Mouse (Mus musculus): ENCODE measurements around the gene Fbxw4. TPM values are rescaled to one million over a fixed set of nuclear protein-coding genes. Genes with fewer than 3 reads are reported as not detected.

Gene Fbxw4
- polyA plus RNA-seq, 1 experiment, result 42.0 TPM

DNA sequence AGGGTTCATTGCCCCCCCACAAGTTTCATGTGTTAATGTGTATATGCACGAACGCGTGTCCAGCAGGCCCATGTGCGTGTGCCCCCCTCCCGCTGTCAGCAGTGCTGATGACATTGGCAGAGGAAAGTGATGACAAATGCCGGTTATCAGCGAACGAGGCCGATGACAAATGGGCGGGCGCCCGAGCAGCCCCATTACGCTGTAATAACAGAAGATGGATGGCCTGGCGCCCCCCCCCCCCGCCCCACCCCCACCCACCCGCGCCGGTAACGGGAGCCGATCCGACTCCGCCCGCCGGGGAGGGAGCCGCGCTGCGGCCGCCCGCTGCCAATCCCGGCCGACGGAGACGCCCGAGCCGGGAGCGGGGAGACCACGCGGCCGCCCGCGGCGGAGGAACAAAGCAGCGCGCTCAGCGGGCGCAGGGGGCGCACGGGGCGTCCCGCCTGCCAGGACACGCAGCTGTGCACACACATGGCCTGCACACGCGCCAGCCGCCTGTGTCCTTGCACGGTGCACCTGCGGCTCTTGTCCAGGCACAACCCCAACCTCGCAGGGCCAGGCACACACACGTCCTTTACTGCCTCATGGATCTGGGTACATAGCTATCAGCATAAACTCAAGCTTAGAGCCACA lies 118.6 kb downstream of the Fbxw4 start:
- peak; percentile 40 for DNase-seq (ENCODE audit: low spot score)

DNA sequence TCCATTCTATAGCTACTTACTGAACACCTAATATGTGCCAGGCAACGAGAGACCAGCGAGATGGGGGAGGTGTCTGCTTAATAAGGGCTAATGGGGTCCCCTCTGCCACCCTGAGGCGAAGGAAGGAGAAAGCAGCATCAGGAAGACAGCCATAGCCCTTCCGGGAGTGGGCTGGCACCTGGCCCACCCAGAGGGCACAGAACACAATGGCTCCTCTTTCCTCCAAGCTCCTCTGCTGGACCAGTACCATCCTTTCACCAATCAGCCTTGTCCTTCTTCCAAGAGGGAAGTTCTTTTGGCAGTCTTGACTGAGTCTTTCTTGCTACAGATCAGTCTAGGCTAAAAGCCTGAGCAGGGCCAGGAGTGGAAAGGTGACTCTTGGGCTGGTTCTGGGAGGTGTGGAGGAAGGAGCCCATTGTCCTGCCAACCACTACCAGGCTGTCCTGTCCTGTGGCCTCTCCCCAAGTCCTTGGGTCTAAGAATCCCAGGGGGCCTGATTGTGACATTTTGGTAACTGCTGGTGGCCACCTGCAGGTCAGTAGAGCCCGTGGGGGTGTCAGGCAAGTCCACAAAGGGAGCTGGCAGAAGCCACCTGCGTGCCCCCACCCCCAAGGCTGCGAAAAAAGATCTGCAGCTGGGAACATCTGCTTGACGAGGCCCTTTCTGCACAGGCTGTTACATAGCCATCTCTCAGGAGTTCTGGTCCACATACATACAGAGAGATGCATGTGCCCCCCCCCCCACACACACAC lies 119.3 kb downstream of the Fbxw4 start:
- no peak for DNase-seq (ENCODE audit: low spot score)

DNA sequence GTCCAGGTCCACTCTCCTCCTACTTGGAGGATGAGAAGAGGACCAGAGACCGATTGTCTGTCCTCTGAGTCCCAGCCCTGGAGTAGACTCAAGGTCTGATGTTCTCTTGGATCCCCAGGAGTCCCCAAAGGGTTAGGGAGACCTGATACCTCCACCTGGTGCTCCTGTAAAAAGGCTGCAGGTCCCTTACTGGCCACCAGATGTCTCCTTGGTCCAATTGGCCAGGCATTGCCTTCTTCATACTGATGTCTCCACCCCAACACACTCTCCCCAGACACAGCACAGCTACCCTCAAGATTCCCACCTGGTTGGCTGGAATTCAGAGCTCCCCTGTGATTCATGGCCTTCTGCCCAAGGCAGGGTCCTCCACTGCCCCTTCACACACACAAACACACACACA lies 122.6 kb downstream of the Fbxw4 start:
- DNase-seq (ENCODE audit: low spot score), result no peak

DNA sequence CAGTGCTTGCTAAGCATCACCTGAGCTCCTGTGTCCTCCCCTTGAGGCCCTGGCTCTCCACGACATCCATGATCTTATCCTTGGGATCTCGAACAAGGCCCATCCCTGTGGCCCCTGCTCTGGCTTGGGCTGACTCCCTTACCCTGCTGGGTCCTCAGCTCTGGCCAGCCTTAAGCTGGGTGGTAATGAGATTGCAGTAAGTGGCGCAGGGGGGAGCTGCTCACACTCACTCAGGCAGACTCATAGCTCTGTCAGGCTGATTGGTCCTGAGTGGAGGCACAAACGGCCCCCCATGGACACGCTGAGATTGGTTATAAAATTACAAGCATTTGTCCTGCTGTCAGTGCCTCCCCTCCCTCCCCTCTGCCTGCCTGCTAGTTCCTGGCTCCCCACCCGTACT lies 124.2 kb downstream of the Fbxw4 start:
- DNase-seq (ENCODE audit: low spot score), result no peak

DNA sequence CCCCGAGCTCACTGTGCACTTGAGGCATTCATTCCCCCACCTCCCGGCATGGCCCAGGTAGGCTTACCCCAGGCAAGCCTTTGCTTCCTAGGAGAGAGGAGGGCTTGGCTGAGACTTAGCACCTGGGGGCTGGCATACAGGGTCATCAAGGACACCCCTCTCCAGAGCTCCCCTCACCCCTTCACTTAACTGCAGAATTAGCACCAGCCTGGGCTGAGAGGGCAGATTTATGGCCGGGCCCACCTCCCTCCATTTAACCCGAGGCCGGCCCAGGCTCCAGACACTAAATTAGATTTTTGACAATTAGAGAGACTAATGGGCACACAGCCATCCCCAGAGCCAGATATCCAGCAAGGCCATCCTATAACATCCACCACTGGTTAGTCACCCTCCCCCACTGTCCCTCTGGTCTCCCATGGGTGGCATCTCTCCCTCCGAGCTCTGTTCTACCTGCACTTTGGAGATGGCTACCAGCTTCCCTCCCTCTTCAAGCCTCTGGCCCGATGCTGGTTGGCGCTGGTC lies 124.8 kb downstream of the Fbxw4 start:
- DNase-seq (ENCODE audit: low spot score), result no peak

DNA sequence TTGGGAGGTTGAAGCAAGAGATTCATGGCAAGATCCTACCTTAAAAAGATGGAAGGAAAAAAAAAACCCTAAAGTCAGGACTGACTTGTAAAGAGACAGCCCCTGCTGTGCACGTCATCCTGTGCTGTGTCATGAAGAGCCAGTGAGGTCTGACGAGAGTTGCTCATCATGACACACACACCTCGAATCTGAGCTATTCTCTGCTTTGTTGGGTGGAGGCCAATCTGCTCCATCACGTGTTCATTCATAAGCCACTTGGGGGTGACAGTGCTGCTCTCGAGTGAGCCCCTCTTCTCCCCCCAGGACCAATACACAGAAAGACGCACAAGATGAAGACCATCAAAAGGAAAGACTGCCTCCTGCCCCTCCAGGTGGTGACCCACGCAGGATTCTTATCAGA lies 126.5 kb downstream of the Fbxw4 start:
- DNase-seq (ENCODE audit: low spot score), result no peak

DNA sequence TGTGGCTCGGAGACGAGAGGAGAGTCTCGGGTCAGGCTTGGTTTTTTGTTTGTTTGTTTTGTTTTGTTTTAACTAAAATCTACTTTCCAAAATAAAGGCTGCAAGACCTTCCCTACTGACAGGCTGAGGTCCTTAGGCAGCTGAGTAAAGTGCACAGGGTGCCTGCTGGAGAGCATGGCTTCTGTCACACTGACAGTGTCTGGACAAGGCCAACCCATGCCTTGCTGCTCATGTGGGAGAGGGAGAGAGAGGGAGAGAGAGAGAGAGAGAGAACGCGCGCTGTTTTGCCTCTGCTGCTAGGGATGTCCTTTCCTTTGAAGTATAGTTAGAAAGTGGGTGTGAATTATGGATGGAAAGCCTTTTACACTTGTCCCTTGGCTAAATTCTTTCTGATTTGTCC lies 128.6 kb downstream of the Fbxw4 start:
- DNase-seq (ENCODE audit: low spot score), result no peak

DNA sequence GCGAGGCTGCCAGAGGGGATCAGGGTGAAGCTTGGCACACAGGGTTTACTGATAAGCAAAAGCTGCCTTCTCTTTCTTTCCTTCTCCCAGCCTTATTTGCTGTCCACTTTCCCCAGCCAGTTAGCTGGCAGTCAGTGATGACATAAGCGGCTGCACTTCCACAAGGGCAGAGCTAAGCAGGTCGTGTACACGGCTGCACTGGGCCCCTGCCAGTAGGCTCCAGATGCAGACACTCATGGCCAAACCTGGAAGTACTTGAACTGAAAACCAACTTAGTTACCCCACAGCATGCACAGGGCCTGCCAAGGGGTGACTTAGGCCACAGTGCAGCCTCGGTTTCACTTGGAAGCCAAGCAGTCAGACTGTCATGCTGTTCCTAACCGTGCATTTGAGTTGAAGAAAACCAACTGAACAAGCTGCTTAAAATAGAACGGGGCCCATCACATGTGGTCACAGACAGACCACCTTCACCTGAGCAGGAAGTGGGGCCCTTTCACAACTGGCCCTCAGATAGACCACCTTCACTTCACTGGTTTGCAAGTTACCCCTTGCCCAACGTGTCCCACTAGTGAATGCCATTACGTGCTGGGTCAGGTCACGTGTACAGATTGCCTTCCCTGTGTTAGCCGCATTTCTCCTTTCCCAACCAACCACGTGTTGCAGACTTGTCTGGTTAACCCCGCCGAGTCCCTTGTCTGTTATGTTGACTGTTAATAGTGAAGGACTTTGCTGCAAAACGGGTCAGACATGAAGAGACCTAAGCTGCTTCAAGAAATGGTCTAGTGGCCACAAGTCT lies 129.7 kb downstream of the Fbxw4 start:
- no peak for DNase-seq (ENCODE audit: low spot score)

DNA sequence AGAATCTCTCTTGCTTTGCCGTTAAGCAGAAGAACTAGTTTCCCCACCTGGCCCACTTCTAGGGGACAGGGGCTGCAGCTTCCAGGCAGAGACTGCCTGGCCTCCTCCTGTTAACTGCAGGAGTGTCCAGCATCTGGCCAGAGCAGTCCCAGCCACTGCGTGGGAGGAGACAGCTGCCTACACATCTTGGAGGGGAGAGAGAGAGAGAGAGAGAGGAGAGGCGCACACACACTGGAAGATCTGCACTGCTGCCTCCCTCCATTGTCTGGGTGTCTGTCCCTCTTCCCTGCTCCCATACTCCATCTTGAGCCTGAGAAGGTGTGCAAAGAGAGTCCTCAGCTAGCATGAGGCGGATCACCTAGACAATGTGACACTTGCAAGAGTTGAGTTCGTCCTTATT lies 130.8 kb downstream of the Fbxw4 start:
- DNase-seq (ENCODE audit: low spot score), result no peak

Other genes starting within 250 kb of the Fbxw4 start
- 9.5 and 10.8 TPM in 2 replicates for gene Poll, start 99.8 kb downstream of the Fbxw4 start, polyA plus RNA-seq (2012; rRNA removed)
- 26.0 and 27.7 TPM in 2 replicates for gene Gm17018, start 99.7 kb downstream of the Fbxw4 start, polyA plus RNA-seq (2012; rRNA removed)
- not detected in 2 replicates for gene Fgf8, start 82.6 kb upstream of the Fbxw4 start, polyA plus RNA-seq (2012; rRNA removed)
- 65.7 and 70.7 TPM in 2 replicates for gene Npm3, start 89.3 kb upstream of the Fbxw4 start, polyA plus RNA-seq (2012; rRNA removed)
- gene Mgea5, start 123.5 kb upstream of the Fbxw4 start, polyA plus RNA-seq (2012; rRNA removed), result 74.9 and 76.7 TPM in 2 replicates
- 0.40 and 0.55 TPM in 2 replicates for gene Kcnip2, start 155.7 kb upstream of the Fbxw4 start, polyA plus RNA-seq (2012; rRNA removed)